Mouse (Mus musculus) liver, embryonic 11.5 days (tissue): ENCODE data around the gene Lrrc75b. TPM values are rescaled to one million over a fixed set of nuclear protein-coding genes. Genes with fewer than 3 reads are reported as not detected.

Experiments
- ATAC-seq: fragments of 200-750 bp; cut with Nextera tagmentation; replicated peaks from 2 replicates; pipeline ENCODE4 v1.8.0; 2017; ENCODE audit warnings: moderate number of reproducible peaks, mild to moderate bottlenecking, moderate TSS enrichment, moderate library complexity; ENCODE audit not compliant: low FRiP score
- DNase-seq: peaks from one replicate; pipeline ENCODE4 v3.0.0-alpha.2; 2017; ENCODE audit warnings: low spot score
- H3K27ac ChIP-seq: fragments of 300-500 bp; sonication (generic); 2 replicates; pipeline ENCODE4 v1.5.1; 2014; ENCODE audit warnings: mild to moderate bottlenecking, low read depth, low read length, control low read depth
- H3K27me3 ChIP-seq: fragments of 300-500 bp; sonication (generic); replicated peaks from 2 replicates; pipeline ENCODE4 v1.6.1; 2014; ENCODE audit warnings: low read length, mixed read lengths; ENCODE audit not compliant: control insufficient read depth, insufficient read depth
- H3K36me3 ChIP-seq: fragments of 300-500 bp; sonication (generic); 2 replicates; pipeline ENCODE4 v1.6.1; 2014; ENCODE audit warnings: mild to moderate bottlenecking, low read length, moderate library complexity, mixed read lengths; ENCODE audit not compliant: control insufficient read depth, insufficient read depth
- H3K4me1 ChIP-seq: fragments of 300-500 bp; sonication (generic); replicated peaks from 2 replicates; pipeline ENCODE4 v1.6.1; 2014; ENCODE audit warnings: low read length, mixed read lengths; ENCODE audit not compliant: control insufficient read depth, insufficient read depth
- H3K4me2 ChIP-seq: fragments of 300-500 bp; sonication (generic); 2 replicates; pipeline ENCODE4 v1.6.1; 2014; ENCODE audit warnings: mild to moderate bottlenecking, control low read depth, moderate library complexity
- H3K4me3 ChIP-seq: fragments of 300-500 bp; sonication (generic); 2 replicates; pipeline ENCODE4 v1.5.1; 2014; ENCODE audit warnings: low read depth, low read length, control low read depth
- H3K9ac ChIP-seq: fragments of 300-500 bp; sonication (generic); 2 replicates; pipeline ENCODE4 v1.6.1; 2014; ENCODE audit warnings: low read depth, low read length, control low read depth
- H3K9me3 ChIP-seq: fragments of 300-500 bp; sonication (generic); 2 replicates; pipeline ENCODE4 v1.6.1; 2016; ENCODE audit warnings: low read length, inconsistent platforms, mixed read lengths; ENCODE audit not compliant: control insufficient read depth
- WGBS: fragments of 180-500 bp; shearing (Covaris S2); extraction: QIAGEN DNeasy Blood & Tissue Kit; methylation state at CpG from one replicate; pipeline ENCODE4 v1.1.7; 2014; 5-methylcytosine and 5-hydroxymethylcytosine counted together
- polyA plus RNA-seq: library from polyadenylated mRNA; unstranded; fragments of >200 nt; fragmentation: Nextera tagmentation; extraction: Ambion mirVana; gene quantifications from 2 replicates; pipeline ENCODE4 v1.2.1, GENCODE M21; 2014

The Lrrc75b gene
- polyA plus RNA-seq, 1 experiment from 2014 or later = 0.52 TPM

GRCm38 (mm10) chr10:75554090-75554489 is 6.0 kb downstream of the Lrrc75b start:
- Histone ChIP-seq H3K9me3 (no peaks in the 10 kb centered on the region), H3K27ac (no peak overlapping the region), H3K4me2 (no peak overlapping the region), H3K9ac (no peak overlapping the region), H3K4me1 (peaks cover 1% of the 10 kb centered on the region; the same call in 1 of the 2 replicates), H3K36me3 (no peaks in the 10 kb centered on the region), H3K4me3 (no peak overlapping the region), H3K27me3 (peaks cover 13% of the 10 kb centered on the region)
- WGBS = 76% methylated on average over 8 of the region's 8 CpGs
- DNase-seq (no peak), ATAC-seq (no peak)

GRCm38 (mm10) chr10:75552701-75553450 is 7.3 kb downstream of the Lrrc75b start:
- Histone ChIP-seq H3K36me3 (no peaks in the 10 kb centered on the region), H3K27ac (no peak overlapping the region), H3K9me3 (no peaks in the 10 kb centered on the region), H3K27me3 (peaks cover 1% of the 10 kb centered on the region), H3K9ac (no peak overlapping the region), H3K4me1 (no peaks in the 10 kb centered on the region), H3K4me3 (no peak overlapping the region), H3K4me2 (no peak overlapping the region)
- ATAC-seq = no peak
- 69% methylated on average over 13 of the region's 13 CpGs for WGBS
- no peak for DNase-seq

DNA sequence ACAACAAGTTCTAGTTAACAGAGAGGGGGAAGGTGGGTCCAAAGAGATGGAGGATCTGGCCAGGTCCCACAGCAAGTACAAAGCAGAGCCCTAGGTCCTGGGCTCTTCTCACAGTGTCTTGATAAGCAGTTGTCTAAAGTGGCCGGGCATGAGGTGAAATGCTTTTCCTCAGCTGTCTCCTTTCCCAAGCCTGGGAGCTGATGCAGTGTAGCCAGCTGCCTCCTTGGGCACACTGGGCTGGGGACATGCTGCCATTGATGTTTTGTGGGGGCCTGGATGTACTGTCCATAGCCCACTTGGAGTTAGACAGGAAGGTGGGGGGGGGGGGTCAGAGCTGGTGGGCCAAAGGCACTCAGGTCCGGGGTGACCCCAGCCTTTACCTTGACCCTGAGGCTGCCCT is 8.0 kb downstream of the Lrrc75b start:
- ATAC-seq = no peak
- Histone ChIP-seq H3K9ac (no peak overlapping the region), H3K4me2 (no peak overlapping the region), H3K27me3 (no peaks in the 10 kb centered on the region; the same call in 1 of the 2 replicates), H3K4me3 (no peak overlapping the region), H3K9me3 (no peaks in the 10 kb centered on the region), H3K27ac (no peak overlapping the region), H3K4me1 (no peaks in the 10 kb centered on the region), H3K36me3 (no peaks in the 10 kb centered on the region)
- DNase-seq = no peak
- 65% methylated on average over 2 of the region's 2 CpGs for WGBS

- Histone ChIP-seq H3K27me3 (no peaks in the 10 kb centered on the region), H3K4me1 (no peaks in the 10 kb centered on the region), H3K9me3 (no peaks in the 10 kb centered on the region), H3K4me3 (no peak overlapping the region), H3K4me2 (no peak overlapping the region; the same call in 1 of the 2 replicates), H3K9ac (no peak overlapping the region), H3K27ac (no peak overlapping the region), H3K36me3 (no peaks in the 10 kb centered on the region)
- DNase-seq = no peak
- WGBS = 27% methylated on average over 12 of the region's 12 CpGs
- no peak for ATAC-seq
Measured at GRCm38 (mm10) chr10:75551175-75551574, 9.0 kb downstream of the Lrrc75b start.

- WGBS = 70% methylated on average over 7 of the region's 7 CpGs
- ATAC-seq (no peak), DNase-seq (no peak)
- Histone ChIP-seq H3K36me3 (no peaks in the 10 kb centered on the region), H3K9me3 (no peaks in the 10 kb centered on the region), H3K9ac (no peak overlapping the region), H3K27me3 (no peaks in the 10 kb centered on the region), H3K27ac (no peak overlapping the region), H3K4me1 (no peaks in the 10 kb centered on the region), H3K4me3 (no peak overlapping the region), H3K4me2 (no peak overlapping the region)
Measured at GRCm38 (mm10) chr10:75549886-75550285, 10.2 kb downstream of the Lrrc75b start.

DNA sequence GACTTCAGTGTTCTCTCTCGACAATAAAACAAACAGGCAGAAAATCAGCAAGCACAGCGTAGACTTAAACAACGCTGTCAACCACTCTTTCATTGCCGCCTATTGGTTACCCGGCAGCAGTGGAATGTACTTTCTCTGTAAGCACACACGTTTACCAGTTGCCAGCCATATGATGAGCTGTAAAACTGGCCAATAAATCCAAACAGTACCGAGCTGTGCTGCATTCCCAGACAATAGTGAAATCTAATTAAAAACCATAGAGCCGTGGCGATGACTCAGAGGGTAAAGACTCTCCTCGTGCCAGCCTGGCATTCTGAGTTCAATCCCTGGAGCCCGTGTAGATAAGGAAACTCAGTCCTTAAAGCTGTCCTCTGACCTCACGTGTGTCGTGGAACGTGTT is 11.6 kb downstream of the Lrrc75b start:
- ATAC-seq (no peak), DNase-seq (no peak)
- Histone ChIP-seq H3K36me3 (no peaks in the 10 kb centered on the region), H3K9ac (no peak overlapping the region), H3K27ac (no peak overlapping the region), H3K4me1 (no peaks in the 10 kb centered on the region), H3K4me2 (no peak overlapping the region), H3K4me3 (no peak overlapping the region), H3K9me3 (no peaks in the 10 kb centered on the region), H3K27me3 (no peaks in the 10 kb centered on the region)
- WGBS = 68% methylated on average over 14 of the region's 14 CpGs

GRCm38 (mm10) chr10:75547901-75548300 is 12.2 kb downstream of the Lrrc75b start:
- no peak for DNase-seq
- Histone ChIP-seq H3K4me3 (no peak overlapping the region), H3K4me1 (no peaks in the 10 kb centered on the region), H3K4me2 (no peak overlapping the region), H3K9me3 (no peaks in the 10 kb centered on the region), H3K27ac (no peak overlapping the region), H3K36me3 (no peaks in the 10 kb centered on the region), H3K9ac (no peak overlapping the region), H3K27me3 (no peaks in the 10 kb centered on the region)
- no peak for ATAC-seq
- 65% methylated on average over 7 of the region's 7 CpGs for WGBS

- no peaks in the 10 kb centered on the region for H3K9me3 ChIP-seq
- no peak overlapping the region for H3K4me2 ChIP-seq
- no peaks in the 10 kb centered on the region for H3K4me1 ChIP-seq
- H3K27ac ChIP-seq = no peak overlapping the region
- no peaks in the 10 kb centered on the region for H3K27me3 ChIP-seq
- H3K36me3 ChIP-seq = peaks cover 38% of the 10 kb centered on the region
- ATAC-seq = no peak
- 87% methylated on average over 5 of the region's 5 CpGs for WGBS
- H3K4me3 ChIP-seq = no peak overlapping the region
- DNase-seq = no peak
- H3K9ac ChIP-seq = no peak overlapping the region
Measured at GRCm38 (mm10) chr10:75536123-75536522, 24.0 kb downstream of the Lrrc75b start.

DNA sequence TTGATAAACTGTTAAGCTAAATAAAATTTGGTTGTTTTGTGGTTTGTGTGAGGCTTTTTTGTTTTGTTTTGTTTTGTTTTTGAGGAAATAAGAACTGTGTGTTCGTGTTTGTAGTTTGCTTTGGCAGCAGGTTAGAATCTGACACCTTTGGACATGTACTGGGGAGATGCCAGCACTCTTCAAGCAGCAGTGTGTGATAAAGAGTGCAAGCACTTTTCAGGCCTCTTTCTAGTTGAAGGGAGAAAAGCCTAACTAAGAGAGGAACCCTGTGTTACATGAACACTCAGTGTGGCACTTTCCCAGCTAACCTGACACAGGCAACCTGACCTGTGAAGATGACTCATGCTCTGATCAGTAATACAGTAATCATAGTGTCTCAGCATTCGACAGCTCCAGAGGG is 24.7 kb downstream of the Lrrc75b start:
- Histone ChIP-seq H3K9ac (no peak overlapping the region), H3K27me3 (no peaks in the 10 kb centered on the region), H3K4me1 (no peaks in the 10 kb centered on the region), H3K4me3 (no peak overlapping the region), H3K9me3 (no peaks in the 10 kb centered on the region), H3K36me3 (peaks cover 38% of the 10 kb centered on the region), H3K4me2 (no peak overlapping the region), H3K27ac (no peak overlapping the region)
- ATAC-seq = no peak
- WGBS = 86% methylated on average over 2 of the region's 2 CpGs
- DNase-seq = no peak
